Mouse (Mus musculus) ES-Bruce4 (cell line): Measurements from ENCODE around the gene Ttc9. TPM values are rescaled to one million over a fixed set of nuclear protein-coding genes. Genes with fewer than 3 reads are reported as not detected.

Experiments used
- H3K27ac ChIP-seq: 2 replicates; pipeline ENCODE4 v1.5.1; 2012; ENCODE audit warnings: low read length, inconsistent platforms; ENCODE audit not compliant: insufficient read depth
- H3K27me3 ChIP-seq: 2 replicates; pipeline ENCODE4 v1.6.1; 2012; ENCODE audit warnings: mild to moderate bottlenecking, low read length, inconsistent platforms; ENCODE audit not compliant: control insufficient read depth, poor library complexity, insufficient read depth, severe bottlenecking
- H3K36me3 ChIP-seq: 2 replicates; pipeline ENCODE4 v1.6.1; 2012; ENCODE audit warnings: inconsistent platforms, mild to moderate bottlenecking, low read length, moderate library complexity; ENCODE audit not compliant: control insufficient read depth, poor library complexity, insufficient read depth, severe bottlenecking
- H3K4me1 ChIP-seq: one replicate; pipeline ENCODE4 v1.8.1; 2011; ENCODE audit warnings: low read length; ENCODE audit not compliant: control insufficient read depth, insufficient read depth
- H3K4me3 ChIP-seq: 2 replicates; pipeline ENCODE4 v1.5.1; 2011; ENCODE audit warnings: low read depth, mild to moderate bottlenecking, low read length
- H3K9ac ChIP-seq: 2 replicates; pipeline ENCODE4 v1.6.1; 2012; ENCODE audit warnings: low read depth, mild to moderate bottlenecking, inconsistent platforms; ENCODE audit not compliant: poor library complexity, severe bottlenecking
- H3K9me3 ChIP-seq: replicated peaks from 2 replicates; pipeline ENCODE4 v1.6.1; 2012; ENCODE audit warnings: mild to moderate bottlenecking, low read length, inconsistent platforms; ENCODE audit not compliant: control insufficient read depth, poor library complexity, insufficient read depth, severe bottlenecking
- CTCF ChIP-seq: IDR thresholded peaks from one replicate; pipeline ENCODE4 v1.8.1; 2011; ENCODE audit warnings: low read depth, low read length
- EP300 ChIP-seq: IDR thresholded peaks from 2 replicates; pipeline ENCODE4 v1.6.1; 2011; ENCODE audit warnings: low read depth, low read length; ENCODE audit not compliant: insufficient read depth
- POLR2A ChIP-seq: IDR thresholded peaks from one replicate; pipeline ENCODE4 v1.8.1; 2011; ENCODE audit warnings: low read length; ENCODE audit not compliant: insufficient read depth
- polyA plus RNA-seq: library from polyadenylated mRNA; stranded (reverse); fragments of >200 nt; gene quantifications from 2 replicates; pipeline ENCODE4 v1.2.4, GENCODE M21; 2011; ENCODE audit warnings: low read depth; ENCODE audit not compliant: missing spikeins, insufficient read depth, insufficient read length

Ttc9 gene
- polyA plus RNA-seq, 1 experiment: 2.4 TPM

DNA sequence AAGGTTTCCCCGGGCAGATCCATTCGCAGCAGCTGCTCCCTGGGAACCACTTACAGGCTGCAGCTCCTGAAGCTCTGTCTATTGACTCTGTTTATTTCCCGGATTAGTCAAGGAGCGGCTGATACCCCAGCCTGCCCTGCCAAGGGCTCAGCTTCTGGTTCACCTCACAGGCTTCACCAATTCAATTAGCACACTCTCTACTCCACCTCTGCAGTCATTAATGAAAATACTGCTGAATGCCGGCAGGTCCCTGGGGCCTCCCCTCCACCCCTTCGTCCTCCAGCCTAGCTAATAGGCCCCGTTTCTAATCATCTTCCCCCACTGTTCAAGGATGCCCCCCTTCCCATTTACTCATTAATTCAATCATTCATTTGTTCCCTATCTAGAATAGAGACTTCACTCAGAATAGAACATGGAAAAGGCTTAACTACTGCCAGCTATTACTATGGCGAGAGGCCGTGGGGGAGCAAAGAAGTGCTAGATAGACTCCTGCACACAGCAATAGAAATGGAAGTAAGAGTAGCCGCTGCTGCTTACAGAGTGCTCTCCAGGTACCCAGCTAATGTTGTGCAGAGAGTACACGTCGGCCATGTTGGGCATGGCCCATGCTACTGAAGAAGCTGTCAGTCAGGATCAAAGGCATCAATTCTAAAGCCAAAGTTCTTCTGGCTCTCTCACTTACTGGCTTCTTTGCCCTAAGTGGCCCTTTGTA lies 55.5 kb downstream of the Ttc9 start:
- H3K4me3 ChIP-seq: no peak overlapping the region
- no peaks in the 10 kb centered on the region for H3K27me3 ChIP-seq
- H3K36me3 ChIP-seq: no peaks in the 10 kb centered on the region
- no peak overlapping the region for H3K27ac ChIP-seq
- no peak overlapping the region for H3K9ac ChIP-seq
- H3K9me3 ChIP-seq: no peaks in the 10 kb centered on the region
- peaks cover 2% of the 10 kb centered on the region for H3K4me1 ChIP-seq
- TF ChIP-seq CTCF: no peak
- TF ChIP-seq EP300: no peak
- TF ChIP-seq POLR2A: no peak

DNA sequence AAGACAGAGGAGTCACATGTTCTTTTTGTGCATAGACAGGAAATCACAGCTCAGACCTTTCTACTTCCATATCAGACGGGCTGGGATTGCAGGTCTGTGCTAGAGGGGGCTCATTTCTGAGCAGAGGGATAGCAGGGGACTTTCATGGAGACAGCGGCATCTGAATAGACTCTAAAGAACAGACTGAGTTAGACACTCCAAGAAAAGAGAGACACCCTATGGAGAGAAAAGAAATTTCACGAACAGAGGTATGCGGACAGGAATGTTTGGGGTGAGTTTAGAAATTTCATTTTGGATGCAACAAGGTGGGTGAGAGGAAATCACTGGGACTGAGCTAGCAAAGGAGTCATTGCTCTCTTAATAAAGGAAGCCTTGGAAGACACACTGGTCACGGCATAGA lies 56.8 kb downstream of the Ttc9 start:
- Histone ChIP-seq H3K9ac (no peak overlapping the region), H3K36me3 (no peaks in the 10 kb centered on the region), H3K4me3 (no peak overlapping the region), H3K27ac (no peak overlapping the region), H3K4me1 (no peaks in the 10 kb centered on the region), H3K27me3 (no peaks in the 10 kb centered on the region), H3K9me3 (no peaks in the 10 kb centered on the region)
- TF ChIP-seq CTCF: no peak
- TF ChIP-seq POLR2A: no peak
- TF ChIP-seq EP300: no peak

DNA sequence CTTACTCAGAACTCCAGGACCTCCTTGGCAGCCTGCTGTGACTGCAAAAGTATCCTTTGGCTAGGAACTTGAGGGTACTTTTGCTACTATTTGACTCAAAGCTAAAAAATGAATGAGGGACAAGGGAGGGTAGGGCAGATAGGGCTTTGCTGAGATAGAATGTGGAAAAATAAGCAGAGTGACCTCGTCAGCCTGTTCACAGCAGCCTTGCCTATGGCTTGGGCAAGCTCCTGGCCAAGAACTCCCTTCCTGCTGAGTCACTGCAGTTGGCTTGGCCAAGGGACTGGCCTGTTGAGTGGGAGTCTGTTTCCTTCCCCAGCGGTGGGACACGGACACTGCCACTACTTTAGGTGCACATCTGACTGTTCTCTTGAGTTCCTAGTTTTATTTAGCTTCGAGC lies 57.5 kb downstream of the Ttc9 start:
- Histone ChIP-seq H3K9me3 (no peaks in the 10 kb centered on the region), H3K4me1 (no peaks in the 10 kb centered on the region), H3K27ac (no peak overlapping the region), H3K4me3 (no peak overlapping the region), H3K9ac (no peak overlapping the region), H3K27me3 (no peaks in the 10 kb centered on the region), H3K36me3 (no peaks in the 10 kb centered on the region)
- TF ChIP-seq EP300: no peak
- no peak for TF ChIP-seq POLR2A
- TF ChIP-seq CTCF: no peak

DNA sequence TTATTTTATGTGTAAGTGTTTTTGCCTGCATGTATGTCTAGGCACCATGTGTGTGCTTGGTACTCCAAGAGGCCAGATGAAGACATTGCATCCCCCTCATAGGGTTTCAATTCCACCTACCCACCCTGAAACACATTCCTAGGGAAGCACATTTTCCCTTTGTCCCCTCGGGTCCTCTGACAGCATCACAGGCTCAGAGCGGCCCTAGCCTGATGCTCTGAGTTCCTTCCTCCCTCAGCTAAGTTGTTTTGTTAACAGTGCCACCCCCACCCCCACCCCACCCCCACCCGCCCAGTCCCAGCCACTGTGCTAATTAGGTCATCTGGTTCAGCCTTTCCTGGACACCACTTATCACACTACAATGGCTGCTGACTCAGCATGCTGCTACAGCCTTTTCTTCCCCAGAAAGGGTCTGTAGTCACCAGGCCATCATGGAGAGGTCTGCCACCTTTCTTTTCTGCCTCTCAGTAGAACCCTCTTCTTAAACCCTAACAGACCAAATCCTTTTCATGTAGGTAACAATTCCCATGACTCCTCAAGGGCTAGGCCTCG lies 58.5 kb downstream of the Ttc9 start:
- no peaks in the 10 kb centered on the region for H3K9me3 ChIP-seq
- no peak overlapping the region for H3K4me3 ChIP-seq
- no peaks in the 10 kb centered on the region for H3K4me1 ChIP-seq
- H3K36me3 ChIP-seq: no peaks in the 10 kb centered on the region
- TF ChIP-seq EP300: no peak
- TF ChIP-seq POLR2A: no peak
- H3K27me3 ChIP-seq: no peaks in the 10 kb centered on the region
- H3K9ac ChIP-seq: no peak overlapping the region
- H3K27ac ChIP-seq: no peak overlapping the region

DNA sequence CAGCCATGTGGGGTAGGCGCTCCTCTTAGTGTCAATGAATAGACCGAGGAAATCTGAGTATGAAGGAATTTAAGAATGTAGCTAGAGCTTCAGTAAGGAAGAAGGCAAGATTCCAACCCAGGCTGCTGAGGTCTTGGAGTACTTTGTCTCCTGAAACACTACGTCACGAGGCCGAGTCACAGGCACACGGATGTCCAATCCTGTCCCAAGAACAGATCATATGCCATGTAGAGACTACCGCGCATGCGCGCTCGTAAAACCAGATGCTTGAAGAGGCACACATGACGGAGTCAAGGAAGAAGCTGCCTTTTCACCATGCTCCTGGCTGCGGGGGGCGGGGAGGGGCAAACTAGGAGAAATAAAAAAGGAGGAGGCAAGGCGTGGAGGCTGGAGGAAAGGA lies 59.1 kb downstream of the Ttc9 start:
- Histone ChIP-seq H3K9ac (no peak overlapping the region), H3K36me3 (no peaks in the 10 kb centered on the region), H3K9me3 (no peaks in the 10 kb centered on the region), H3K27me3 (no peaks in the 10 kb centered on the region), H3K4me1 (no peaks in the 10 kb centered on the region), H3K4me3 (no peak overlapping the region), H3K27ac (no peak overlapping the region)
- TF ChIP-seq EP300: no peak
- no peak for TF ChIP-seq CTCF
- TF ChIP-seq POLR2A: no peak

DNA sequence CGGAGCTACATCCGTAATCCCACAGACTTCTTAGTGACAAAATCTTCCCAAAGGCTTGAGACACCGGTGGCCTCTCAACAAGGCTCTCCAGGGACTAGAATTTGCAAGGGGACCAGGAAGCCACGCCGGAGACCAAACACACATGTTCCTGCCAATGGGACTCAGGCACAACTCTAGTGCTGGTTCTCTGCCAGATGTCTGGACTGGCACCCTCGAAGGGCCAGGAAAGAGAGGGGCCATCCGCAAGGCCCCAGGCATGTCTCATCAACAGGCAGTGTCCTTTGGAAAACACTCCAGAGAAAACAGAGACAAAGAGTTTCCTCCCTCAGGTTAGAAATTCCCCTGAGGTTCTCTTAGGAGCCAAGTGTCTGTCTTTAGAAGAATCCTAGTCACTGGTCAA lies 59.7 kb downstream of the Ttc9 start:
- H3K4me3 ChIP-seq: no peak overlapping the region

More for the DNA sequence above, 59.7 kb downstream of the Ttc9 start:
- Histone ChIP-seq H3K9me3 (no peaks in the 10 kb centered on the region), H3K9ac (no peak overlapping the region), H3K36me3 (no peaks in the 10 kb centered on the region), H3K4me1 (no peaks in the 10 kb centered on the region), H3K27me3 (no peaks in the 10 kb centered on the region), H3K27ac (no peak overlapping the region)
- TF ChIP-seq POLR2A (no peak), CTCF (no peak), EP300 (no peak)
